Mouse (Mus musculus): ENCODE results near the gene Foxq1. TPM values are rescaled to one million over a fixed set of nuclear protein-coding genes. Genes with fewer than 3 reads are reported as not detected.

Foxq1 gene
- polyA plus RNA-seq, 1 experiment from 2014 or later = 8.9 TPM

GRCm38 (mm10) chr13:31564394-31564793 is 8.5 kb downstream of the Foxq1 start:
- no peak for ATAC-seq (ENCODE audit: insufficient read depth, low FRiP score)
- H3K9me3 ChIP-seq (replicated peaks; ENCODE audit: control insufficient read depth, low read length) = no peaks in the 10 kb centered on the region
- 50% methylated on average over 6 of the region's 6 CpGs for WGBS
- H3K27ac ChIP-seq (ENCODE audit: low read length) = no peak overlapping the region
- H3K27me3 ChIP-seq (ENCODE audit: control insufficient read depth, insufficient read depth, low read length) = peaks cover 9% of the 10 kb centered on the region
- H3K9ac ChIP-seq (ENCODE audit: low read length) = no peak overlapping the region
- H3K4me3 ChIP-seq (replicated peaks; ENCODE audit: low read length) = no peak overlapping the region
- H3K4me1 ChIP-seq (ENCODE audit: control insufficient read depth, insufficient read depth, low read length) = peaks cover 5% of the 10 kb centered on the region; the same call in 1 of the 2 replicates
- no peak overlapping the region for H3K4me2 ChIP-seq (ENCODE audit: low read depth, low read length)
- H3K36me3 ChIP-seq (ENCODE audit: control insufficient read depth, insufficient read depth, low read length) = no peaks in the 10 kb centered on the region

- peak; percentile 49; the same call in 1 of the 2 replicates for ATAC-seq (ENCODE audit: insufficient read depth, low FRiP score)
These were observed 11.2 kb downstream of the Foxq1 start for GRCm38 (mm10) chr13:31567099-31567498.

GRCm38 (mm10) chr13:31567617-31568294 is 11.8 kb downstream of the Foxq1 start:
- peak; percentile 95 for ATAC-seq (ENCODE audit: insufficient read depth, low FRiP score)
- Histone ChIP-seq H3K9me3 (replicated peaks; ENCODE audit: control insufficient read depth, low read length) (no peaks in the 10 kb centered on the region), H3K9ac (ENCODE audit: low read length) (no peak overlapping the region; the same call in 1 of the 2 replicates), H3K4me3 (replicated peaks; ENCODE audit: low read length) (no peak overlapping the region), H3K36me3 (ENCODE audit: control insufficient read depth, insufficient read depth, low read length) (no peaks in the 10 kb centered on the region), H3K4me1 (ENCODE audit: control insufficient read depth, insufficient read depth, low read length) (peaks cover 5% of the 10 kb centered on the region; the same call in 1 of the 2 replicates), H3K27me3 (ENCODE audit: control insufficient read depth, insufficient read depth, low read length) (no peaks in the 10 kb centered on the region; the same call in 1 of the 2 replicates), H3K4me2 (ENCODE audit: low read depth, low read length) (peak overlapping the region; percentile 36), H3K27ac (ENCODE audit: low read length) (peak overlapping the region; percentile 91)
- 67% methylated on average over 6 of the region's 6 CpGs for WGBS

More at GRCm38 (mm10) chr13:31567099-31567498, 11.2 kb downstream of the Foxq1 start:
- Histone ChIP-seq H3K27me3 (ENCODE audit: control insufficient read depth, insufficient read depth, low read length) (no peaks in the 10 kb centered on the region; the same call in 1 of the 2 replicates), H3K36me3 (ENCODE audit: control insufficient read depth, insufficient read depth, low read length) (no peaks in the 10 kb centered on the region), H3K4me2 (ENCODE audit: low read depth, low read length) (peak overlapping the region; percentile 36), H3K4me3 (replicated peaks; ENCODE audit: low read length) (no peak overlapping the region), H3K27ac (ENCODE audit: low read length) (peak overlapping the region; percentile 91), H3K4me1 (ENCODE audit: control insufficient read depth, insufficient read depth, low read length) (peaks cover 5% of the 10 kb centered on the region; the same call in 1 of the 2 replicates), H3K9me3 (replicated peaks; ENCODE audit: control insufficient read depth, low read length) (no peaks in the 10 kb centered on the region), H3K9ac (ENCODE audit: low read length) (no peak overlapping the region; the same call in 1 of the 2 replicates)
- 55% methylated on average over 8 of the region's 8 CpGs for WGBS

- Histone ChIP-seq H3K27me3 (ENCODE audit: control insufficient read depth, insufficient read depth, low read length) (no peaks in the 10 kb centered on the region), H3K9me3 (replicated peaks; ENCODE audit: control insufficient read depth, low read length) (no peaks in the 10 kb centered on the region), H3K4me1 (ENCODE audit: control insufficient read depth, insufficient read depth, low read length) (no peaks in the 10 kb centered on the region; the same call in 1 of the 2 replicates), H3K4me2 (ENCODE audit: low read depth, low read length) (no peak overlapping the region), H3K36me3 (ENCODE audit: control insufficient read depth, insufficient read depth, low read length) (no peaks in the 10 kb centered on the region), H3K4me3 (replicated peaks; ENCODE audit: low read length) (no peak overlapping the region), H3K27ac (ENCODE audit: low read length) (peak overlapping the region; percentile 29; the same call in 1 of the 2 replicates), H3K9ac (ENCODE audit: low read length) (no peak overlapping the region)
- 78% methylated on average over 10 of the region's 10 CpGs for WGBS
- peak; percentile 37; the same call in 1 of the 2 replicates for ATAC-seq (ENCODE audit: insufficient read depth, low FRiP score)
These were observed 17.0 kb downstream of the Foxq1 start for GRCm38 (mm10) chr13:31572806-31573508.

GRCm38 (mm10) chr13:31574627-31575026 is 18.7 kb downstream of the Foxq1 start:
- no peak overlapping the region for H3K4me2 ChIP-seq (ENCODE audit: low read depth, low read length)
- WGBS = 75% methylated on average over 3 of the region's 3 CpGs
- no peaks in the 10 kb centered on the region for H3K9me3 ChIP-seq (replicated peaks; ENCODE audit: control insufficient read depth, low read length)
- H3K4me3 ChIP-seq (replicated peaks; ENCODE audit: low read length) = no peak overlapping the region
- H3K4me1 ChIP-seq (ENCODE audit: control insufficient read depth, insufficient read depth, low read length) = no peaks in the 10 kb centered on the region
- ATAC-seq (ENCODE audit: insufficient read depth, low FRiP score) = no peak
- no peak overlapping the region for H3K9ac ChIP-seq (ENCODE audit: low read length)
- no peaks in the 10 kb centered on the region for H3K36me3 ChIP-seq (ENCODE audit: control insufficient read depth, insufficient read depth, low read length)
- no peaks in the 10 kb centered on the region for H3K27me3 ChIP-seq (ENCODE audit: control insufficient read depth, insufficient read depth, low read length)
- no peak overlapping the region for H3K27ac ChIP-seq (ENCODE audit: low read length)

- no peak overlapping the region for H3K4me2 ChIP-seq (ENCODE audit: low read depth, low read length)
- 66% methylated on average over 4 of the region's 4 CpGs for WGBS
- H3K4me1 ChIP-seq (ENCODE audit: control insufficient read depth, insufficient read depth, low read length) = no peaks in the 10 kb centered on the region
- no peaks in the 10 kb centered on the region for H3K27me3 ChIP-seq (ENCODE audit: control insufficient read depth, insufficient read depth, low read length)
- no peak overlapping the region for H3K27ac ChIP-seq (ENCODE audit: low read length)
- no peak overlapping the region for H3K4me3 ChIP-seq (replicated peaks; ENCODE audit: low read length)
- no peak for ATAC-seq (ENCODE audit: insufficient read depth, low FRiP score)
- no peaks in the 10 kb centered on the region for H3K9me3 ChIP-seq (replicated peaks; ENCODE audit: control insufficient read depth, low read length)
- H3K9ac ChIP-seq (ENCODE audit: low read length) = no peak overlapping the region
- H3K36me3 ChIP-seq (ENCODE audit: control insufficient read depth, insufficient read depth, low read length) = no peaks in the 10 kb centered on the region
These were observed 20.8 kb downstream of the Foxq1 start for GRCm38 (mm10) chr13:31576696-31577095.

- ATAC-seq (ENCODE audit: insufficient read depth, low FRiP score) = peak; percentile 41; the same call in 1 of the 2 replicates
These were observed 21.6 kb downstream of the Foxq1 start for GRCm38 (mm10) chr13:31577576-31577975.

GRCm38 (mm10) chr13:31578389-31578788 is 22.5 kb downstream of the Foxq1 start:
- H3K27ac ChIP-seq (ENCODE audit: low read length) = peak overlapping the region; percentile 78
- no peaks in the 10 kb centered on the region for H3K36me3 ChIP-seq (ENCODE audit: control insufficient read depth, insufficient read depth, low read length)
- H3K27me3 ChIP-seq (ENCODE audit: control insufficient read depth, insufficient read depth, low read length) = no peaks in the 10 kb centered on the region
- 49% methylated on average over 10 of the region's 10 CpGs for WGBS
- ATAC-seq (ENCODE audit: insufficient read depth, low FRiP score) = peak; percentile 91
- H3K4me2 ChIP-seq (ENCODE audit: low read depth, low read length) = peak overlapping the region; percentile 23; the same call in 1 of the 2 replicates
- no peaks in the 10 kb centered on the region for H3K9me3 ChIP-seq (replicated peaks; ENCODE audit: control insufficient read depth, low read length)
- H3K4me1 ChIP-seq (ENCODE audit: control insufficient read depth, insufficient read depth, low read length) = no peaks in the 10 kb centered on the region
- 0 out of 2 replicates have a peak overlapping the region, but pooled peaks have one; percentile 4 for H3K9ac ChIP-seq (ENCODE audit: low read length)
- peak overlapping the region; percentile 14; the same call in 1 of the 2 replicates for H3K4me3 ChIP-seq (replicated peaks; ENCODE audit: low read length)

More at GRCm38 (mm10) chr13:31577576-31577975, 21.6 kb downstream of the Foxq1 start:
- H3K36me3 ChIP-seq (ENCODE audit: control insufficient read depth, insufficient read depth, low read length) = no peaks in the 10 kb centered on the region
- H3K27ac ChIP-seq (ENCODE audit: low read length) = peak overlapping the region; percentile 78
- H3K4me1 ChIP-seq (ENCODE audit: control insufficient read depth, insufficient read depth, low read length) = no peaks in the 10 kb centered on the region
- H3K27me3 ChIP-seq (ENCODE audit: control insufficient read depth, insufficient read depth, low read length) = no peaks in the 10 kb centered on the region
- peak overlapping the region; percentile 53 for H3K9ac ChIP-seq (ENCODE audit: low read length)
- peak overlapping the region; percentile 23; the same call in 1 of the 2 replicates for H3K4me2 ChIP-seq (ENCODE audit: low read depth, low read length)
- 35% methylated on average over 6 of the region's 6 CpGs for WGBS
- no peaks in the 10 kb centered on the region for H3K9me3 ChIP-seq (replicated peaks; ENCODE audit: control insufficient read depth, low read length)
- H3K4me3 ChIP-seq (replicated peaks; ENCODE audit: low read length) = no peak overlapping the region

- WGBS = 51% methylated on average over 9 of the region's 9 CpGs
These were observed 23.9 kb downstream of the Foxq1 start for GRCm38 (mm10) chr13:31579866-31580265.

More at GRCm38 (mm10) chr13:31579866-31580265, 23.9 kb downstream of the Foxq1 start:
- Histone ChIP-seq H3K27ac (ENCODE audit: low read length) (peak overlapping the region; percentile 21; the same call in 1 of the 2 replicates), H3K9me3 (replicated peaks; ENCODE audit: control insufficient read depth, low read length) (no peaks in the 10 kb centered on the region), H3K4me3 (replicated peaks; ENCODE audit: low read length) (no peak overlapping the region), H3K4me2 (ENCODE audit: low read depth, low read length) (peak overlapping the region; percentile 33), H3K9ac (ENCODE audit: low read length) (no peak overlapping the region), H3K4me1 (ENCODE audit: control insufficient read depth, insufficient read depth, low read length) (no peaks in the 10 kb centered on the region), H3K27me3 (ENCODE audit: control insufficient read depth, insufficient read depth, low read length) (no peaks in the 10 kb centered on the region), H3K36me3 (ENCODE audit: control insufficient read depth, insufficient read depth, low read length) (no peaks in the 10 kb centered on the region)
- peak; percentile 67; the same call in 1 of the 2 replicates for ATAC-seq (ENCODE audit: insufficient read depth, low FRiP score)
